Mouse (Mus musculus) adrenal gland, adult (tissue): ENCODE data around the gene St13.
A peak's percentile ranks its signal among the peaks of the same experiment; 100 is the strongest.

Source experiments
- DNase-seq, 2 experiments: peaks; one replicate each; pipeline ENCODE4 v3.0.0; 2022 to 2023; ENCODE audit warnings: low spot score in 1 of 2; ENCODE audit not compliant: inconsistent age in 2 of 2

The St13 gene

DNA sequence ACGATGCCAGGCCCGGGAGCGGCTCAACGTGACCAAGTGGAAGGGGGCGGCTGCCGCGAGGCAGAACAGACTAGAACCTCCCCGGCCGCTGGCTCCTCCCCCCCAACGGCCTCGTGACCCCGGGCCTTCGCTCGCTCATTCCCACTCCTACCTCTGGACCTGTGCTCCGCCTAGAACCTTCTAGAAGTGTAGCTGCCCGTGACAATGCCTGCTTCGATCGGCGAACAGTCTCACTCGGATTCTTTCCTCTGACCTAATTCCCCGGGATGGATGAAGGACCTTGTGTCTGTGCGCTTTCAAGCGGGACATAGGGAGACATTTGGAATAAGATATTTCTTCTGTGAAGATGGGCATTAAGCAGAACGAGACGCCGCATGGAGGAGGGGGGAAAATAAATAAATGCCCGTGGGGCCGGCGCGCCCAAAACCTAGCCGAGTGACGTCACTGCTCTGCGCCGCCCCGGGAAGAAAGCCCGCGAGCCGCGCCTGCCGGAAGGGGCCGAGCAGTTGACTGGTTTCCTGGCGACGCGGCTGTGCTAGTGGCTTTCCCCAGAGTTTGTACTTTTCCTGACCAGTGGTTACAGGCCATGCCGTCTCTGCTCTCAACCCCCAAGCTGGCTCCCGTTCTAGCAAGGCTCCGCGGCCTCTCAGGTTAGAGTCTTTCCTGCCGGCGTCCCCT lies at the start of gene St13, which contains the start of gene Xpnpep3:
Gene St13, minus strand, starts transcription at position 440 of the 678 bp plus-strand sequence.
Gene Xpnpep3, plus strand, starts transcription at position 501 of the 678 bp plus-strand sequence.
- peak; percentile 98 to 99 for DNase-seq

DNA sequence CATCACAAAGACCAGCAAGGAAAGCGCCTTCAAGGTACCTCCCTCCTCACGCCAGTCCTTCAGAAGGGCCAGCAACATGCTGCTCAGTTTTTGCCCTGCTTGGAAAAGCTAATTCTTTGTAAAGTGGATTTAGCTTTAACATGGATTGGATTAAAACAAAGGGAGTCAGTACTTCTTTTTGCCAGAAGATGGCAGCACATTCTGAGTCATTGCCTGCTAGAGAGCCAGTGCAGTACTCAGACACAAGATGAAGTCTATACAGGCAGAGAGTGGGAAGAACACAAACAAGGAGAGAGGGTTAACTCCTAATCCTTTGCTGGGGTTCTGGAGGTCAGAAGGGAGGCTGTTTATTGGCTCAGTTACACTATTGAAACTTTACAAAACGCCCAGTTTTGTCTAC lies 48.6 kb upstream of the St13 start:
- DNase-seq: peak; percentile 38 to 93

DNA sequence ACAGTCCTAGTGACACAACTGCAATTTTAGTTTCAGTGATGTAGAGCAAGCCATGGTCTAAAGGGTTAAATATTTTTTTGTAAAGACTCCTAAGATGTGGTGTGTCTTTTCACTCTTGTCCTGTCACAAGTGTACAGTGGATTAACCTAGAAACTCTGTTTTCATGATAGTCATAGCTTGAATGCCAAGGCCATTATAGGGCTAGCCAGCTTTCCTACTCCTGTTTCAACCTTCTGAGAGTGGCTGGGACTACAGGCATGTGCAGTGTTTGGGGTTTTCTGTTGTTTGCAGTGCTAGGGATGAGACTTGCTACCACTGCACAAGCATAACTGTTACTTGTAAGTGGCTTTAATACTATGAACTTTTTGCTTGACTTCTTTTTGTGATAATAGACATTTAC lies 39.4 kb upstream of the St13 start:
- peak; percentile 32 to 81 for DNase-seq

DNA sequence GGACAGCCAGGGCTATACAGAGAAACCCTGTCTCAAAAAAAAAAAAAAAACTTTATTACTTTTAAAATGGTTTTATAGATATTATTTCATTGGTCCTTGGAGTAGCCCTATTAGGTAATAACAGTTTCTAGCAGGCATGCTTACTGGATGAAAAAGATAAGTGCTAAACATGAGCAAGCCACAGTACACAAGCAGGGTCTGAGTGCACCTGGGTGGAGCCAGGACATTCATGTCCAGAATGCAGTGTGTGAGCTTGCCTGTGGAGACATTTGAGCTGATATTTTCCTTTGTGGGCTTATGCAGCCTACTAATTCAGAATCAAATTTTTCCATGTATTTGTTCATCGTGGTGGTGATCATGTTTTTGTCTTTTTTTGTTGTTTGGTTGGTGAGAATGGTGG lies 38.5 kb upstream of the St13 start:
- no peak for DNase-seq

DNA sequence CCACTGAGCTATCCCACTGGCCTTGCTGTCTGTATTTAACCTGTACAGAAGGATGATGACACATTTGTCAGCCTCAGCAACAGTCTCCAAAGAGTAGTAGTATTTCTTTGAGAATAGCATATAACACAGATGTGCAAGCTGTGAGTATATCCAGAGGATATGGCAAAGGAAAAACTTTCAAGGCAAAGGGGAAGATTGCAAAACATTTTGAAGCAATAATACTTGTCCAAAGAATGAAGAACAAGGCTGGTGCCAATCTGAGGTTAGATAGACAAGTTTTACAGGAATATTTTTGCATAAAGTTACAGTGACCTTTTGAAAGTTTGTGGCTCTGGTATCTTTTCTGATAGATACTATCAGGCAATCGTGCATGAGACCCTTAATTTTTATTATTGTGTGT lies 31.3 kb upstream of the St13 start:
- no peak for DNase-seq

DNA sequence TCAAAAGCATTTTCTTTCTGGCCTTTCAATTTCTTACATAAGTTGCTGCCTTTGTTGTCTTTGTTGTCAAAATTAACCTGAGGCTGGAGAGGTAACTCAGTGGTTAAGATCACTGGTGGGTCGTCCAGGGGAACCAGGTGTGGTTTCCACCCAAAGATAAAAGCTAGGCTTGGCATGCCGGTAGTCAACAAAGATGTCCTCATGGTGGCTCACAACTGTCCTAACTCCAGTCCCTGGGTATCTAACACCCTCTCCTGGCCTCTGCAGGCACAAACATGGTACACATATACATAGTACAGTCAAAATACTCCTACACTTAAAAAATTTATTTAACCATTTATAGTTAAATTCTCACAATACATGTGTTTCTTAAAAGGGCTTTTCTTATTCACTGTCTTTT lies 28.1 kb upstream of the St13 start:
- DNase-seq: no peak

DNA sequence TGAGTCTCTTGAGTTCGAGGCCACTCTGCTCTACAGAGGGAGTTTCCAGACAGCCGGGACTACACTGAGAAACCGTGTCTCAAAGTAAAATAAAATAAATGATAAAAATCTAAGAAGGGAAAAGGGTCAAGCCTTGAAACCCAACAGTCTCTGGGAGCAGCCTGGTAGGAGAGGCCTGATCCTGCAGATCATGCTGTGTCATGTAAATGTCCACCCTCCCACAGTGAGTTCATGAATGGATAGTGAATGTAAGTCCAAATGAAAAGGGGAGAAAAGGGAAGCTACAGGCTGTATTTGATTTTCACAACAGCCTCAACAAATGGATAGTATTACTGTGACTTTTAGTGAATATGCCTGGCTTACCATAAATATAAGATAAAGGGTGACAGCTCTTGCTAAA lies 25.4 kb upstream of the St13 start:
- no peak for DNase-seq

DNA sequence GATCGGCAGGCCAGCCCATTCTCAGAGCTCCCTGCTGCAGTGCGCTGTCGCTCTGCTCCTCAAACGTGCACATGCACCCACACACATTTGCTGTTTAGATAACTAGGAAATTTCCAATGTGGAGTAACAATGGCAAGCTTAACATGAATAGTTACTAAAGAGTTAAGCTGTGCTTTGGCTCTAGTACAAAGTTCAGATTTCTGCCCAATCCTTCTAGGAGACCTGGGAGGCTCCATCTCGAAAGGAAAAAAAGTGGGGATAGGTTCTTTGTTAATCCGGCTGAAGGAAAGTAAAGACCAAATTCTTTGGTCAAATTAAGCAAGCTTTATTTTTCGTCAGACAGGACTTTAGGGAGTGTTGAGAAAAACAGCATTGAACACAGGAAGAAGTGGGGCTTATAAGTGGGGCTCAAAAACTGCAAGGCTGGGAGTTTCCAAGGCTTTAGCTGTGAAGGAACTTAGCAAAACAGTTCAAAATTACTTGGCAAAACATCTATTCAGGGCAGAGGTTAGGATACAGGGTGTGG lies 22.3 kb upstream of the St13 start:
- DNase-seq: no peak

DNA sequence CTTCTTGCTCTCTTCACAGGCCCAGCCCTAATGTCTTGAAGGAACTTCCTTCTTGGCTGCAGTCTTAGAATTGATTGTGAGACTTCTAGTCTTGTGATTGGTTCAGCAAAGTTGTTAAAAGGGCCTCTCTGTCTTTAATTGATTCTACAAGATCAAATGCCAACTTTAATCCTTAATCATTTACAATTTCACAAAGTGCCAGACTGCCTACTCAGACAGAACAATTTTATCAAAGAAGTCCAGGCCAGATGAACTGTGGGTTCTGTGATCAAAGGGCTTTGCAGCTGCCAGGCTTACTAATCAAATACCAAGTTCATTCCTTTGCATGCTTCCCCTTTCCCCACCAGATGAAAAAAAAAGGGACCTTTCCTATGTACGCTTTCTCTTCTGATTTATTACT lies 21.6 kb upstream of the St13 start:
- no peak for DNase-seq

DNA sequence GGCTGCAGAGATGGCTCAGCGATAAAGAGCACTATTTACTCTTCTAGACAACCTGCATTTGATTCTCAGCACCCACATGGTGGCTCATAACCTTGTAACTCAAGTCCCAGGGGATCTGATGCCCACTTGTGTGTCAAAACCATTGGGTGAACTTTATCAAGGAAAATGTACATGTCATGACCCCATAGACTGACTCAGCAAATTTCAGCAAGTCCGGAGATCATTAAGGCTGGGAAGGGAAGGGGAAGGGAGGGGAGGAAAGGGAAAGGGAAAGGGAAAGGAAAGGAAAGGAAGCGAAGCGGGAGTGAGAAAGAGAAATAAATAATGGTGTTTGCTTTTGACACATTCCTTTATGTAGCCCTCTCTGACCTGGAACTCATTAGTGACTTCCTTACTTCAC lies 18.2 kb upstream of the St13 start:
- DNase-seq: no peak

DNA sequence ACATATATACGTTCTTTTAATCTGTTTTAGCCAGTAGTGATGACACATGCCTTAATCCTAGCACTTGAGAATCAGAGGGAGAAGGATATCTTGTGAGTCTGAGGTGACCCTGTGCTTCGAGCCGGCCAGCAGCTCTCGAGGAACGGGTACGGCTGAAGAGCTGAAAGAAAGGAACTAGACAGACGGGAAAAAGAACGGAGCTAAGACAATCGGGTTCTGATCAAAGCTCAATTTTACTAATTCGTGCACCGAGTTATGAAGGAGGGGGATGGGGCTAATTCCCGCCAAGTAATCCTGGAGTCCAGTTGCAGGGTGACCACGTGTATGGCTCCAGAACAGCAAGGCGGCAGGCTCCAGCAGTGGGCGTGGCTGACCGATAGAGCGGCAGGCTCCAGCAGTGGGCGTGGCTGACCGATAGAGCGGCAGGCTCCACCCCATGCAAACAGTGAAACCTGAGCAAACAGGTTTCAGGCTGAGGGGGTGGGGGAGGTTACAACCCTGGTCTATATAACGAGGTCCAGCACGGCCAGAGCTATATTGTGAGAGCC lies 17.0 kb upstream of the St13 start:
- DNase-seq: peak; percentile 65 to 81

DNA sequence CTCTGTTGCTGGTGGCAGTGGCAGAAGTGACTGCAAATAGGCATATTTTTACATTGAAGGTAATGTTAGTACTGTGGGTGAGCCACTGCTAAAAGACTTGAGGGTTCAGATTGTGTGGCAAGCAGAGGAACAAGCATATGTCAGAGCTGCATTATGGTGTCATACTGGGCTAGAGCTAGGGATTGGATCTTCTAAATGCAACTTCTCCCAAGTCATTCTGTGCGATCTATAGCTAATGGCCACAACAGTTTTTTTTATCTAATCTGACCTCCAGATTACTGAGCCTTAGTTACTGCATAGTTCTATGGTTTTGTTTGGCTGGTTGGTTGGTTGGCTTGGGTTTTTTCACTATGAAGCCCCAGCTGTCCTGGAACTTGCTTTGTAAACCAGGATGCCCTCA lies 8.3 kb upstream of the St13 start, which contains the start of gene Dnajb7:
Gene Dnajb7, minus strand, starts transcription at position 101 of the 400 bp plus-strand sequence.
- no peak for DNase-seq

DNA sequence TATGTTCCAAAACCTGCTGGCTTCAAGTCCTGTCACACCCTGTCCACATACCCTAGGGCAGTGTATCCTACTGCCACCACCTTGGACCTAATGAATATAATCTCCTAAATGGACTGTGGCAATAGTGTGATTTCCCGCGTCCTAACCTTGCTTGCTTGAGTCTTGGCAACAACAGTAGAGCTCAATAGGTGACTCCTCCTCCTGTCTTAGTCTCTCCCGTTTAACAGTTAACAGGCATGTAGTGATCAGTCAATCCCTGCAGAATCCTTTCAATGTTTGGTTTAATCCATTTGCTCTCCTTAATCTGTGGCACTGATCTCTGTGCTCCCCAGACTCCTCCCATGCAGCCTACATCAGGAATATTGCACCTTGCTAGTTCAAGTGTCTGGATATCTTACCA lies 5.1 kb upstream of the St13 start:
- DNase-seq: no peak

DNA sequence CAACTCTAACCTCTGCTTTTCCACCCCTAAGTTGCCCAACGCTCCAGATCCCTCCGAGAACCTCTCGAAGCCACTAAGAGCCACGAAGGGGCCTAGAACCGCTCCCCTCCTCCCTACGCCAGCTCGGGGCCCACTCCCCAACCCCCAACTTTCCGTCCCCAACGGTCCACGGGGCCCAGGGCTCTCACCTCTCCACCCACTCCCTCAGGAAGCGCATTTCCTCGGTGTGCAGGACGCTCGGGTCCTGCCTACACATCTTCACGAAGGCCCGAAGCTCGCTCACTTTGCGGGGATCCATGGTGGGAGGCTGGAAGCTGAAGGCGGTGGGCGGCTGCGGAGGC lies 610 bp downstream of the St13 start:
- DNase-seq: no peak

DNA sequence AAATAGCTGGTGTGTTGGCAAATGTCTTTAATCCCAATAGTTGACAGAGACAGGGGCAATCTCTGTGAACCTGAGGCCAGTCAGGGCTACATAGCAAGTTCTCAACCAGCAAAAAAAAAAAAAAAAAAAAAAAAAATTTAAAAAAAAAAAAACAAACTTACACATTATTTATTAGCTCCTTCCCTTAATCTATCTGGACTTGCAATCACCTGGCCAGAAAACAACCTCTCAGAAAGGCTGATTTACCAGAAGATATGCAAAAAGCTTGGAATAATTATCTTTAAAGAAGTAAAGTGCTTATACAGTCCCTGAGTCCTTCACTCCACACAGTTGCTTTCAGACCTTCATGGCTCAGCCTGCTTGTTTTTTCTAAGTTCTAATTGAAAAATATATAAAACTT lies 1.7 kb downstream of the St13 start:
- no peak for DNase-seq

DNA sequence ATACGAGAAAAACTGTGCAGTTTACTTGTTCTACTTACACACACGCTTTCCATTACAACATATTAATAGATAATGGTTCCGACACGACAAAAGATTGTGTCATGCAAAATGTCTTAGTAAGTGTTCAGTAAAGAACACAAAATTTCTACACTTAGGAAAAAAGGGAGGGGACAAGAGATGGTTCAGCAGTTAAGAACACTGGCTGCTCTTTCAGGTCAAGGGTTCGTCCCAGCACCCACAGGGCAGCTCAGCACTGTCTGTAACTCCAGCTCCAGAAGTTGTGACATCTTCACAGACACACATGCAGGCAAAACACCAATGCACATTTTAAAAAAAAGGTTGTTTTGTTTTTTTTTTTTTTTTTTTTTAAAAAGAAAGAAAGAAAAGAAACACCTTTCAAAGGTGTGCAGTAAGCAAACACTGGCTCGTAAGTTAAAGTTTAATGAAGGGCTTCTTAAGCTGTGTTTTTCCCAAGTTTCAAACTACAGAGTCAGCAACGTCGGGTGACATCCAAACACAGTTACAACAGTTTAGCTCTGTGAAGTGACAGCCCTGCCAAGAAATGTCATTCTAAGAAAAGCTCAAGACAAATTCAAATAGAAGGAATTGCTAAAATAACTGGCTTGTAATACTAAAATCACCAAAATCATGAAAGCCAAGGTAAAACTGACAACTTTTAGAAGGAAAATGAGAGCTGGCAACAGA lies 5.5 kb downstream of the St13 start:
- DNase-seq: peak in 1 of 2 experiments; percentile 40

DNA sequence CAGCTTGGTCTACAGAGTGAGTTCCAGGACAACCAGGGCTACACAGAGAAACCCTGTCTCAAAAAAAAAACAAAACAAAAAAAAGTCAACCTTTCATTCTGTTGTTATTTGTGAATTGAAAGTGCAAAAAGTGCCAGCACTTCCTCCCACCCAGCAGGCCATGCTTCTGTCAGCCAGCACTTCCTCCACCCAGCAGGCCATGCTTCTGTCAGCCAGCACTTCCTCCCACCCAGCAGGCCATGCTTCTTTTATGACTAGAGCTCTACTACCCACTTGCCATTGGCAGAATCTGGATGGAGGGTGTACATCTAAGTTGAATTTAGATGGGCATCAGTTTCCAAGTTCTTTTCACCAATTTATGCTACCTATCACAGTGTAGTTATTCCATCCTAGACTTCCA lies 6.9 kb downstream of the St13 start:
- DNase-seq: no peak

DNA sequence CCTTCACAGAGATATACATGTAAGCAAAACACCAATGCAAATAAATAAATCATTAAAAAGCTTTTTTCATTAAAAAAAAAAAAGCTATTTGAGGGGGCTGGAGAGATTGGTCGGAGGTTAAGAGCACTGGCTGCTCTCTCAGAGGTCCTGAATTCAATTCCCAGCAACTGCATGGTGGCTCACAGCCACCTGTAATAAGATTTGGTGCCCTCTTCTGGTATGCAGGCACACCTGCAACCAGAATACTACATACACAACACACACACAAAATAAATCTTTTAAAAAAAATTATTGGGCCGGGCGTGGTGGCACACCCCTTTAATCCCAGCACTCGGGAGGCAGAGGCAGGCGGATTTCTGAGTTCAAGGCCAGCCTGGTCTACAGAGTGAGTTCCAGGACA lies 13.6 kb downstream of the St13 start:
- no peak for DNase-seq

DNA sequence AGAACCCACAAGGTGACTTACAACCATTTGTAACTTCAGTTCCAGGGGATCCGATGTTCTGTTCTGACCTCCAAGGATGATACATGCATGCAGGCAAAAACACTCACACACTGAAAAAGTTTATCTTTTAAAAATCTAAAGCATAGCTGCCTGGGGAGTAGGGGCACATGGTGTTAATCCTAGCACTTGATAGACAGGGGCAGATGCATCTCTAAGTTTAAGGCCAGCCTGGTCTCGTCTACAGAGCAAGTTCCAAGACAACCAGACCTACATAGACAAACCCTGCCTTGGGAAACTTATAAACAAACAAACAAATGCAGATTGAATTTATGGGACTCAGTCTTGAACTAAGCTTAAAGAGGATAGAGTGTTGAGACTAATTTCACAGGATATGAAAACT lies 21.0 kb downstream of the St13 start:
- no peak for DNase-seq

DNA sequence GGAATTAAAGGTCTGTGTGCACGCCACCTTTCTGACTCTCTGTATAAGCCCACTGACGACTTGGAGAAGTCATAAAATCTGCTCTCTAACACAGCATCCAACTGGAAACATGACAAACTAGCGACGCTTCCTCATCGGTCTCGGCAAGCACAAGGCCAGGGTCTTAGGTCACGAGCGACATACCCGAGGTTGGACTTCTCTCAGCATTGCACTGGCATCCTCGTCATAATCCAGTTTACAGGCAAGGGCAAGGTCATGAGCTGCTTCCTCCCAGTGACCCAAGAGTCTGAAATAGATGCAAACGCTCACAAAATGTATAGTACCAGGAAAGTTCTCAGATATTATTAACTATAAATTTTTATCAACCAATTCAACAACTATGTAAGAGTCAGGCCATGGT lies 25.3 kb downstream of the St13 start:
- DNase-seq: peak in 1 of 2 experiments; percentile 67

DNA sequence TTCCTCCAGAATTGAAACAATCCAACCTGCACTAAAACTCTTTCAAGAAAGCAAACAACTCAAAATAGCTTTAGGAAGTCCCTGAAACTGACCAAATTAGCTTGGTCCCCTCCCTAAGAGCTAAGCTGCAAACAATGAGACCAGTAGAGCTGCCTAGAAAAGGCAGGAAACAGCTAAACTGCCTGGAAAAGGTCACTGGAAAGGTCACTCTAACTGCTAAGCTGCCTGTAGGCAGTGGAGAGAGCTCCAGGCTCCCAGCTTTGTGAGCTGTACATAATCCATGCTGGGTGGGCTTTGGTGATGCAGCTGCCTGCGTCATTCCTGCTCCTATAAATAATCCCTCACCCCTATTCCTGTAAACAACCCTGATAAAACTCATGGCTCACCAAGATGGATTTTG lies 29.5 kb downstream of the St13 start:
- no peak for DNase-seq

DNA sequence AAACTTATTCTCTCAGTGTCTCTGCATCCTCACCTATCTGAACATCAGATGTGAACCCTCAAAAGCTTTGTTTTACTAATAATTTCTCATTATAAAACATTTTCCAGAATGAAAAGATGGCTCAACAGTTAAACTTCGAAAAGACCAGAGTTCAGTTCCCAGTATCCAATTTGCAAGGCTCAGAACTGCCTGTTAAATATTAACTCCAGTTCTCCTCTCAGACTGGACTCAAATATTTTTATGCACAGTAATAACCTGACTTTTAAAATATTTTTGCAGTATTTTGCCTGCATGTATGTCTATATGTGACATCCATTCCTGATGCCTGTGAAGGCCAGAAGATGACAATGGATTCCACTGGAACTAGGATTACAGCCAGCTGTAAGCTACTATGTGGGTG lies 31.3 kb downstream of the St13 start:
- no peak for DNase-seq
